Mouse (Mus musculus): Measurements from ENCODE around the gene Ptprcap. TPM values are rescaled to one million over a fixed set of nuclear protein-coding genes. Genes with fewer than 3 reads are reported as not detected.
"Not testable (repeated sequence)": the region's sequence is repeated elsewhere in the genome, so short reads cannot be mapped to it uniquely, and the experiment has no call there.

The Ptprcap gene
- polyA plus RNA-seq, 1 experiment from 2014 or later = 3.9 TPM

GRCm38 (mm10) chr19:4118350-4118749 lies 35.1 kb upstream of the Ptprcap start:
- Histone ChIP-seq H3K4me2 (replicated peaks) (no peak overlapping the region), H3K36me3 (peaks cover 22% of the 10 kb centered on the region; the same call in 1 of the 2 replicates), H3K9me3 (no peaks in the 10 kb centered on the region), H3K27ac (no peak overlapping the region), H3K27me3 (replicated peaks) (no peaks in the 10 kb centered on the region), H3K4me1 (replicated peaks) (peaks cover 26% of the 10 kb centered on the region), H3K4me3 (replicated peaks) (no peak overlapping the region), H3K9ac (no peak overlapping the region)
- WGBS = 89% methylated on average over 2 of the region's 2 CpGs
- no peak for ATAC-seq

- H3K9me3 ChIP-seq = no peaks in the 10 kb centered on the region
- no peak overlapping the region for H3K4me3 ChIP-seq (replicated peaks)
- WGBS = 77% methylated on average over 6 of the region's 6 CpGs
- H3K4me1 ChIP-seq (replicated peaks) = peaks cover 16% of the 10 kb centered on the region
- H3K4me2 ChIP-seq (replicated peaks) = peak overlapping the region; percentile 60
- H3K27me3 ChIP-seq (replicated peaks) = no peaks in the 10 kb centered on the region
- no peak for ATAC-seq
- H3K9ac ChIP-seq = no peak overlapping the region
- H3K27ac ChIP-seq = no peak overlapping the region
- H3K36me3 ChIP-seq = peaks cover 16% of the 10 kb centered on the region; the same call in 1 of the 2 replicates
These were observed 33.5 kb upstream of the Ptprcap start for GRCm38 (mm10) chr19:4119716-4120487.

- Histone ChIP-seq H3K27ac (no peak overlapping the region), H3K36me3 (peaks cover 11% of the 10 kb centered on the region; the same call in 1 of the 2 replicates), H3K27me3 (replicated peaks) (no peaks in the 10 kb centered on the region), H3K9ac (no peak overlapping the region), H3K4me2 (replicated peaks) (peak overlapping the region; percentile 60), H3K4me3 (replicated peaks) (no peak overlapping the region; the same call in 1 of the 2 replicates), H3K4me1 (replicated peaks) (peaks cover 13% of the 10 kb centered on the region), H3K9me3 (no peaks in the 10 kb centered on the region)
- 96% methylated on average over 2 of the region's 2 CpGs for WGBS
- ATAC-seq = no peak
These were observed 32.9 kb upstream of the Ptprcap start for GRCm38 (mm10) chr19:4120496-4120895.

GRCm38 (mm10) chr19:4121097-4121805 lies 32.2 kb upstream of the Ptprcap start:
- no peaks in the 10 kb centered on the region for H3K9me3 ChIP-seq
- peak; percentile 79 for ATAC-seq
- H3K4me3 ChIP-seq (replicated peaks) = peak overlapping the region; percentile 50
- H3K27me3 ChIP-seq (replicated peaks) = no peaks in the 10 kb centered on the region
- H3K4me1 ChIP-seq (replicated peaks) = peaks cover 13% of the 10 kb centered on the region
- H3K27ac ChIP-seq = peak overlapping the region; percentile 70
- peaks cover 6% of the 10 kb centered on the region; the same call in 1 of the 2 replicates for H3K36me3 ChIP-seq
- 3% methylated on average over 38 of the region's 38 CpGs for WGBS
- H3K9ac ChIP-seq = peak overlapping the region; percentile 55
- peak overlapping the region; percentile 60 for H3K4me2 ChIP-seq (replicated peaks)

- Histone ChIP-seq H3K4me1 (replicated peaks) (peaks cover 18% of the 10 kb centered on the region), H3K4me3 (replicated peaks) (0 out of 2 replicates have a peak overlapping the region, but pooled peaks have one; percentile 50), H3K4me2 (replicated peaks) (peak overlapping the region; percentile 60; the same call in 1 of the 2 replicates)
- not testable (repeated sequence) for H3K36me3 ChIP-seq; H3K9me3 ChIP-seq; ATAC-seq; H3K9ac ChIP-seq; H3K27ac ChIP-seq; H3K27me3 ChIP-seq (replicated peaks)
- 53% methylated on average over 6 of the region's 6 CpGs for WGBS
These were observed 31.5 kb upstream of the Ptprcap start for GRCm38 (mm10) chr19:4121896-4122295.

GRCm38 (mm10) chr19:4122411-4123370 lies 30.7 kb upstream of the Ptprcap start:
- Histone ChIP-seq H3K27ac (no peak overlapping the region), H3K4me2 (replicated peaks) (no peak overlapping the region), H3K36me3 (peaks cover 3% of the 10 kb centered on the region; the same call in 1 of the 2 replicates), H3K9ac (no peak overlapping the region), H3K9me3 (no peaks in the 10 kb centered on the region), H3K27me3 (replicated peaks) (no peaks in the 10 kb centered on the region), H3K4me3 (replicated peaks) (no peak overlapping the region), H3K4me1 (replicated peaks) (peaks cover 21% of the 10 kb centered on the region)
- ATAC-seq = no peak
- 81% methylated on average over 7 of the region's 7 CpGs for WGBS

- no peak for ATAC-seq
- Histone ChIP-seq H3K9ac (no peak overlapping the region), H3K27me3 (replicated peaks) (no peaks in the 10 kb centered on the region), H3K27ac (no peak overlapping the region), H3K4me3 (replicated peaks) (no peak overlapping the region), H3K36me3 (peaks cover 3% of the 10 kb centered on the region; the same call in 1 of the 2 replicates), H3K4me1 (replicated peaks) (peaks cover 21% of the 10 kb centered on the region), H3K4me2 (replicated peaks) (no peak overlapping the region), H3K9me3 (no peaks in the 10 kb centered on the region)
- 70% methylated on average over 4 of the region's 4 CpGs for WGBS
These were observed 29.0 kb upstream of the Ptprcap start for GRCm38 (mm10) chr19:4124432-4124831.

GRCm38 (mm10) chr19:4125268-4125667 lies 28.1 kb upstream of the Ptprcap start:
- not testable (repeated sequence) for H3K27ac ChIP-seq; H3K36me3 ChIP-seq; H3K9me3 ChIP-seq; H3K27me3 ChIP-seq (replicated peaks); H3K9ac ChIP-seq
- peak overlapping the region; percentile 81 for H3K4me3 ChIP-seq (replicated peaks)
- peak overlapping the region; percentile 74 for H3K4me2 ChIP-seq (replicated peaks)
- WGBS = 14% methylated on average over 2 of the region's 4 CpGs
- peaks cover 18% of the 10 kb centered on the region for H3K4me1 ChIP-seq (replicated peaks)
- peak; percentile 18 for ATAC-seq

GRCm38 (mm10) chr19:4125741-4126696 lies 27.4 kb upstream of the Ptprcap start, which contains the start of gene Aip:
Gene Aip, minus strand, starts transcription at chr19:4125858.
- H3K27me3 ChIP-seq (replicated peaks) = no peaks in the 10 kb centered on the region
- ATAC-seq = peak; percentile 95
- H3K27ac ChIP-seq = peak within 1 kb of the TSS; percentile 58
- WGBS = under 1% methylated on average over 64 of the region's 64 CpGs
- peak within 1 kb of the TSS; percentile 81 for H3K4me3 ChIP-seq (replicated peaks)
- peak within 1 kb of the TSS; percentile 89 for H3K9ac ChIP-seq
- peak within 1 kb of the TSS; percentile 74 for H3K4me2 ChIP-seq (replicated peaks)
- peaks cover 8% of the 10 kb centered on the region; the same call in 1 of the 2 replicates for H3K36me3 ChIP-seq
- H3K9me3 ChIP-seq = no peaks in the 10 kb centered on the region
- H3K4me1 ChIP-seq (replicated peaks) = peaks cover 11% of the 10 kb centered on the region

- WGBS = 53% methylated on average over 7 of the region's 7 CpGs
- ATAC-seq = no peak
- Histone ChIP-seq H3K4me3 (replicated peaks) (peak overlapping the region; percentile 81), H3K27ac (no peak overlapping the region), H3K9me3 (no peaks in the 10 kb centered on the region), H3K9ac (peak overlapping the region; percentile 89), H3K36me3 (peaks cover 10% of the 10 kb centered on the region), H3K4me1 (replicated peaks) (peaks cover 8% of the 10 kb centered on the region), H3K4me2 (replicated peaks) (peak overlapping the region; percentile 74), H3K27me3 (replicated peaks) (no peaks in the 10 kb centered on the region)
These were observed 26.5 kb upstream of the Ptprcap start for GRCm38 (mm10) chr19:4126759-4127495.

Measured in intestine, embryonic 15.5 days (tissue).